Mouse (Mus musculus): ENCODE results near the gene Cntnap5a. TPM values are rescaled to one million over a fixed set of nuclear protein-coding genes. Genes with fewer than 3 reads are reported as not detected.

Cntnap5a gene
- polyA plus RNA-seq, 1 experiment from 2014 or later: 0.07 TPM

DNA sequence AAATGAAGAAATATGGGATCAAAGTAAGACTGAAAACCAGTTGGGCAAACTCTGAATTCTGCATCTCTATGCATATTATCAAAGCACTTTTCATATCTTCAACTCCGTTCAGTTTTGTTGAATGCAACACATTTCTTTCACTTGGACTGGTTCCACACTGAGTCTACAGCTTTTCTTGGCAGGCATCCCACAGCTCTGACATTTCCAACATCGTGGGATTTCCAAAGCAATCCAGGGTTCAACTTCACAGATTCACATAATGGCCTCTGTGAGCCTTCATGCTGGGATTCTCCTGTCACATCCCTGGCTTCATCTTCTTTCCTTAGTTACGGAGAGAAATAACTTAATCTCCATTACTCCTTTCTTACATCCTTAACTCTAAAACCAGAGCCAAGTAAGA lies 622.0 kb downstream of the Cntnap5a start:
- Histone ChIP-seq H3K4me3 (no peak overlapping the region), H3K27ac (no peak overlapping the region), H3K4me1 (replicated peaks) (no peaks in the 10 kb centered on the region), H3K36me3 (no peaks in the 10 kb centered on the region), H3K27me3 (ENCODE audit: insufficient read depth, poor library complexity, severe bottlenecking) (no peaks in the 10 kb centered on the region), H3K9me3 (no peaks in the 10 kb centered on the region)
- WGBS: 79% methylated on average over 3 of the region's 3 CpGs
- DNase-seq (ENCODE audit: low spot score): no peak

DNA sequence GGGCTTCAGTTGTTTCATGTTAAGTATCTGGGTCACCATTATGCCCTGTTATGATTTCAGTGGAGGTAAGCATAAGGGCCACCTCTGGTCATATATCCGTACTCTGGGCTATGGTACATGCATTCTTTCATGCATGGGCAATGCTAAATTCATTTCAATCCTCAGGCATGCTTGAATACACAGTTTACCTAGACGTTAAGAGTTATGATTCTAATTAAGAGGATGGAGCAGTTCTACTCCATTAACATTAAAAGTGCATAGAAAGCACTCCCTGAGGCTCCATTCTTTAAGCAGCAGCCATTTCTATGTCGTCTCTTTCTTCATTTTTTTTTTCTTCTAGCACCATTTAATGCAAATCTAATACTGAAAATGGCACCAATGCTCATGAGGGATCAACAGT lies 627.0 kb downstream of the Cntnap5a start:
- H3K36me3 ChIP-seq: no peaks in the 10 kb centered on the region

DNA sequence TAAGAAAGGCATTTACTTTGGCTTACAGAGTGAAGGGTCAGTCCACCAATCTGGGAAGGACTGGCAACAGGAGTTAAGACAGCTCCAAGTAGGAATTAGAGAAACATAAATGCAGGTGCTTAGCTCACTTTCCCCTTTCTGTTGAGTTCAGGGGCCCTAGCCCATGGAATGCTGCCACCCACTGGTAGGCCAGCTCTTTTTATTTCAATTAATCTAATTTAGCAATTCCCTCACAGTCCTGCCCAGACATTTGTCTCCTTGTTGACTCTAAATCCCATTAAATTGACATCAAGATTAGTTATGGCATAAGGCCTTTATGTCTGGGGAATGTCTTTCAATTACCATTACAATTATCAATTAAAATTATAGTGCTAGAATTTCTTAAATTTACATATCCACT lies 628.7 kb downstream of the Cntnap5a start:
- Histone ChIP-seq H3K4me3 (no peak overlapping the region), H3K27ac (no peak overlapping the region), H3K4me1 (replicated peaks) (no peaks in the 10 kb centered on the region), H3K27me3 (ENCODE audit: insufficient read depth, poor library complexity, severe bottlenecking) (no peaks in the 10 kb centered on the region), H3K36me3 (no peaks in the 10 kb centered on the region), H3K9me3 (no peaks in the 10 kb centered on the region)
- DNase-seq (ENCODE audit: low spot score): peak; percentile 5

More for the DNA sequence above, 627.0 kb downstream of the Cntnap5a start:
- Histone ChIP-seq H3K27ac (no peak overlapping the region), H3K4me1 (replicated peaks) (no peaks in the 10 kb centered on the region), H3K9me3 (no peaks in the 10 kb centered on the region), H3K27me3 (ENCODE audit: insufficient read depth, poor library complexity, severe bottlenecking) (no peaks in the 10 kb centered on the region), H3K4me3 (no peak overlapping the region)
- no peak for DNase-seq (ENCODE audit: low spot score)
- 75% methylated on average over 3 of the region's 3 CpGs for WGBS

DNA sequence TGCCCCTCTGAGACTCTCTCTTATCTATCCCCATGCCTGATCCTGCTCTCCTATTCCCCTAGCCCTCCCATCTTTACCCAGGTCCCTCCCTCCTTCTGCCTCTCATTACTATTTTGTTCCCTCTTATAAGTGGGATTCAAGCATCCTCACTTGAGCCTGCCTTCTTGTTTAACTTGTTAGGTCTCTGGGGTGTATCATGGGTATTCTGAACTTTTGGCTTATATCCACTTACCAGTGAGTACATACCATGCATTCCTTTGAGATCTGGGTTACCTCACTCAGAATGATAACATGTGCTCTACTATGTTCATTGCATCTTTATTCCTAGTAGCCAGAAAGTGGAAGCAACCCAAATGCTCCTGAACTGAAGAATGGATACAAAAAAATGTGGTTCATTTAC lies 639.9 kb downstream of the Cntnap5a start:
- Histone ChIP-seq H3K9me3 (no peaks in the 10 kb centered on the region), H3K27me3 (ENCODE audit: insufficient read depth, poor library complexity, severe bottlenecking) (no peaks in the 10 kb centered on the region), H3K4me1 (replicated peaks) (no peaks in the 10 kb centered on the region), H3K27ac (no peak overlapping the region), H3K4me3 (no peak overlapping the region), H3K36me3 (no peaks in the 10 kb centered on the region)
- DNase-seq (ENCODE audit: low spot score): no peak

DNA sequence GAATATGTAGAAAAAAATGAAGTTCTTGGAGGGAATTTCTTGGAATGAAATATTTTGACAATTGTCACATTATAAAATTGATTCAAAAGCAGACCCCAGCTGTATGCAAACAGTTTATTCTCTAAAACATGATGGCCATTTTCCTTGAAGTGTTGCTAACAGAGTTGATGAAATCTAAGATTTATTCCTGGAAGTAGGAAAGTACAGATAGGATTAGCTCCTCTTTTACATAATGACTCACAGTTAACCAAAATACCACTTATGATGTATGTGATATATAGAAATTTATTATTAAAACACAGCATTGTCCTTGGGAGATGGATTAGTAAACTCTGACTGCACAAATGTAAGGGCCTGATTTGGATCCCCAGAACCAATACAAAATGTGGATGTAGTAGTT lies 669.1 kb downstream of the Cntnap5a start:
- no peak for DNase-seq (ENCODE audit: low spot score)
- H3K27ac ChIP-seq: no peak overlapping the region
- H3K9me3 ChIP-seq: no peaks in the 10 kb centered on the region
- no peaks in the 10 kb centered on the region for H3K27me3 ChIP-seq (ENCODE audit: insufficient read depth, poor library complexity, severe bottlenecking)
- H3K4me1 ChIP-seq (replicated peaks): no peaks in the 10 kb centered on the region
- H3K4me3 ChIP-seq: no peak overlapping the region
- no peaks in the 10 kb centered on the region for H3K36me3 ChIP-seq

DNA sequence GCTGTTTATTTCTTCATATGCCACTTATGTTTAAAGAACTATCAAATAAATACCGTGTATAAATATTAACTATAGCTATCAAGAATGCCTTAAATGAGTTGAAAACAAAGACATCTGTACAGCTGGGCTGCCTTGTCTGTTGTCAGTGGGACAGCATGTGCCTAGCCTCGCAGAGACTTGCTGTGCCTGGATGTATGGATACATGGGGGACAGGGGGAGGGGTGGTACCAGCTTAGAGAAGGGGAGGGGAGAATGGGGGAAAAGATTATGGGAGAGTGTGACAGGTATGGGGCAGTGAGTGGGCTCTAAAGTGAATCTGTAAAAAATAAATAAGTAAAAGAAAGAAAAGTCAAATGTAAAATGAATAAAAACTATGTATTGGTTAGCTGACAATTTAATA lies 681.0 kb downstream of the Cntnap5a start:
- Histone ChIP-seq H3K27me3 (ENCODE audit: insufficient read depth, poor library complexity, severe bottlenecking) (no peaks in the 10 kb centered on the region), H3K9me3 (no peaks in the 10 kb centered on the region), H3K27ac (no peak overlapping the region), H3K4me3 (no peak overlapping the region), H3K36me3 (no peaks in the 10 kb centered on the region), H3K4me1 (replicated peaks) (peaks cover 28% of the 10 kb centered on the region)
- DNase-seq (ENCODE audit: low spot score): no peak
- 41% methylated on average over 2 of the region's 2 CpGs for WGBS

DNA sequence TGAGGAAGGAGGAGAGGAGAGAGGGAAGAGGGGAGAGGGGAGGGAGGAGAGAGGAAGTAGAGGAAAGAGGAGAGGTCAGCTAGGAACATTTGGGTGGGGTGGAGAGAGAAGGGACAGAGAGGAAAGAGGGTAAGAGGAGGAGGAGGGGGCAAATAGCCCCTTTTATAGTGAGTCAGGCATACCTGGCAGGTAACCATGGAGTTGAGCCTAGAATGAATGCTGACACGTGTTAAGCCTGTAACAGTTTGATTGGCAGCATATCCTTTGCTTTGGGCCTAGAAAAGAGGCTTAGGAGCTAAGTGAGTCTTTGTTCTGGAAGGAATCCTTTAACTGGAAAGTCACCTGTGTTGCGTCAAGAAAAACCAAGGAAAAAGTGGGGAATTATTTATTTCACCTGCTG lies 681.6 kb downstream of the Cntnap5a start:
- peaks cover 28% of the 10 kb centered on the region for H3K4me1 ChIP-seq (replicated peaks)

DNA sequence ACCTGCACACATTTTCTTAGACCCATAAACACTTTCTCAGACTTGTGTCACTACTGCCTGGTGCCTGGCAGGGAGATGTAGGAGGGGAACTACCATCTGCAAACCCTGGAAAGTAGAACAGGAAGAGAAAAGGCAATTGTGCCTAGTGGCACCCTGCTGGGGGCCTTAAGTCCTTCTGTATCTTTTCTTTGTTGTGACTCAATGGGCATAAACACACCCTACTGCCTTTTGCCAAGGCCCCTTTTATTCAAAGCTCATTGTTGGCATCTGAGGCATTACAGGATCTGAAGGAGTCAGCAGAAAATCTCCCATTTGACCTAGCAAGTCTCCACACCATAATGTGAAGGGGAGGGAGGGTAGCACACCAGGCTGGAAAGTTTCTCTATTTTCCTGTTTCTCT lies 682.2 kb downstream of the Cntnap5a start:
- peak; percentile 24 for DNase-seq (ENCODE audit: low spot score)
- Histone ChIP-seq H3K36me3 (no peaks in the 10 kb centered on the region), H3K9me3 (no peaks in the 10 kb centered on the region), H3K27ac (peak overlapping the region; percentile 40; the same call in 1 of the 2 replicates), H3K4me3 (no peak overlapping the region), H3K4me1 (replicated peaks) (peaks cover 28% of the 10 kb centered on the region), H3K27me3 (ENCODE audit: insufficient read depth, poor library complexity, severe bottlenecking) (no peaks in the 10 kb centered on the region)

More for the DNA sequence above, 681.6 kb downstream of the Cntnap5a start:
- no peak overlapping the region for H3K4me3 ChIP-seq
- WGBS: 22% methylated on average over 2 of the region's 2 CpGs
- no peaks in the 10 kb centered on the region for H3K36me3 ChIP-seq
- no peak for DNase-seq (ENCODE audit: low spot score)
- no peak overlapping the region for H3K27ac ChIP-seq
- H3K27me3 ChIP-seq (ENCODE audit: insufficient read depth, poor library complexity, severe bottlenecking): no peaks in the 10 kb centered on the region
- no peaks in the 10 kb centered on the region for H3K9me3 ChIP-seq

DNA sequence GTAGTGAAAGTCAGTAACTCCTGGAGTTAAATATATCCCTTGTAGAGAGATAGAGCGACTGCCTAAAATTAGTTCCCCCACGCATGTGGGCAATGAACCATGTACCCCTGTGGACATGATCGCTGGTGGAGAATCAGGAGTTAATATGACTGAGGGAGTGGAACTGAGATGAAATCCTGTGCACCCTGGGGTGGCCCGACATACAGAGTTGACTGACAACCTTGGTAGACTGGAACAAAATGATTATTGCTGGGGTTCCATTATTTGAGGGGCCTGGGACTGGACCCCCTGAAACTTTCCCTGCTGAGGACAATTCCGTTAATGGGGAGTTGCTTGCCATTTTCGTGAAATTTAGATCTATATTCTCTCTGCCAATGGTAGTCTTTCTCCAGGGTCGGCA lies 683.0 kb downstream of the Cntnap5a start:
- Histone ChIP-seq H3K27ac (peak overlapping the region; percentile 53; the same call in 1 of the 2 replicates), H3K4me1 (replicated peaks) (peaks cover 28% of the 10 kb centered on the region), H3K36me3 (no peaks in the 10 kb centered on the region), H3K9me3 (no peaks in the 10 kb centered on the region), H3K4me3 (no peak overlapping the region), H3K27me3 (ENCODE audit: insufficient read depth, poor library complexity, severe bottlenecking) (no peaks in the 10 kb centered on the region)
- DNase-seq (ENCODE audit: low spot score): no peak
- 35% methylated on average over 7 of the region's 7 CpGs for WGBS

DNA sequence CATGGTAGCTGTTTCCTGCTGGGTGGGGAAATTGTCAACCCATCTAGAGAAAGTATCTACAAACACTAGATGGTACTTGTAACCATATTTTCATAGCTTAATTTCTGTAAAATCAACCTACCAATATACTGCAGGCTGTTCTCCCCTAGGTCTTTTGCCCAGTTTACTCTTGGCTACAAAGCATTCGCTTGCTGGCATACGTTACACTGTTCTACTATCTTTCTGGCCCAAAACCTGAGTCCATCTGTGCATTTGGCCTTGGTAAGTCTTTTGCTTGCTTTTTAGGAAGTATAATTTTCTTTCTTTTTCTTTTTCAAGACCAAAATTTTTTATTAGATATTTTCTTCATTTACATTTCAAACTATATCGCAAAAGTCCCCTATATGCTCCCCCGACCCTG lies 686.3 kb downstream of the Cntnap5a start:
- H3K4me1 ChIP-seq (replicated peaks): peaks cover 25% of the 10 kb centered on the region
- H3K4me3 ChIP-seq: no peak overlapping the region
- no peaks in the 10 kb centered on the region for H3K27me3 ChIP-seq (ENCODE audit: insufficient read depth, poor library complexity, severe bottlenecking)
- 97% methylated on average over 4 of the region's 4 CpGs for WGBS
- DNase-seq (ENCODE audit: low spot score): no peak
- no peaks in the 10 kb centered on the region for H3K9me3 ChIP-seq
- no peak overlapping the region for H3K27ac ChIP-seq
- H3K36me3 ChIP-seq: no peaks in the 10 kb centered on the region

DNA sequence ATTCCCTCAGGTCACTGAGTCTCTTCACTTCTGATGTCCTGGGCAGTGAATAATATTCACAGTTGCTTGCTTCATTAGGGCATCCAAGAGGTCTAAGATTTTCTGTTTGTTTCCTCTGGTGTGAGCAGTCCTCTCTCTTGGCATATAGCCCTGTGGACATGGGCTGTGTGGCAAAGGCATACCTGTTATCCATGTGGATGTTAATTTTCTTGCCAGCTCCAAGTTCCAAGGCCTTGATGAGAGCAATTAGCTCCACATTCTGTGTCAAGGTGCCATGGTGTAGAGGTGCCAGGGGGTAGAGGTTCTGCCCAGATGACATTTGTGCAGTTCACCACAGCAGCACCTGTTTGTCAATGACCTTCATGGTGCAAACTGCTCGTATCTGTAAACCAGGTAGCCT lies 689.0 kb downstream of the Cntnap5a start:
- Histone ChIP-seq H3K36me3 (no peaks in the 10 kb centered on the region), H3K4me3 (no peak overlapping the region), H3K27me3 (ENCODE audit: insufficient read depth, poor library complexity, severe bottlenecking) (no peaks in the 10 kb centered on the region), H3K9me3 (no peaks in the 10 kb centered on the region), H3K4me1 (replicated peaks) (no peaks in the 10 kb centered on the region; the same call in 1 of the 2 replicates), H3K27ac (no peak overlapping the region)
- WGBS: 69% methylated on average over 1 of the region's 1 CpGs
- no peak for DNase-seq (ENCODE audit: low spot score)

DNA sequence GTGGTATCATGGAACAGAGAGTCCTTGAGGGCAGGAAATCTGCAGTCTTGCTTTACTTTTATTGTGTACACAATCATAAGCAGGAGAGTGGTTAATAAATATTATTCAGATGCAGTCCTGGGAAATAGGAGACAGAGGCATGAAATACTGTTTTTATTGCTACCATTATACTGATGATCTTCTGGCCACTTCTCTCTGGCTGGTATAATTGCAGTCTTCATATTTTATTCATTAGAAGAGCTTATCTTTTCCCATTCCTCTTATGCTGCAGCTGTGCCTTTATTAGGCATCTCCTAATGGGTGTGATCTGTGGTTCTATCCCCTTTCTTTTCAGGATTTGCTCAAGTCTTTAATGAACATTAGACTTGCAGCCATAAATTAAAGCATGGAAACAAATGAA lies 707.8 kb downstream of the Cntnap5a start:
- H3K27ac ChIP-seq: no peak overlapping the region

DNA sequence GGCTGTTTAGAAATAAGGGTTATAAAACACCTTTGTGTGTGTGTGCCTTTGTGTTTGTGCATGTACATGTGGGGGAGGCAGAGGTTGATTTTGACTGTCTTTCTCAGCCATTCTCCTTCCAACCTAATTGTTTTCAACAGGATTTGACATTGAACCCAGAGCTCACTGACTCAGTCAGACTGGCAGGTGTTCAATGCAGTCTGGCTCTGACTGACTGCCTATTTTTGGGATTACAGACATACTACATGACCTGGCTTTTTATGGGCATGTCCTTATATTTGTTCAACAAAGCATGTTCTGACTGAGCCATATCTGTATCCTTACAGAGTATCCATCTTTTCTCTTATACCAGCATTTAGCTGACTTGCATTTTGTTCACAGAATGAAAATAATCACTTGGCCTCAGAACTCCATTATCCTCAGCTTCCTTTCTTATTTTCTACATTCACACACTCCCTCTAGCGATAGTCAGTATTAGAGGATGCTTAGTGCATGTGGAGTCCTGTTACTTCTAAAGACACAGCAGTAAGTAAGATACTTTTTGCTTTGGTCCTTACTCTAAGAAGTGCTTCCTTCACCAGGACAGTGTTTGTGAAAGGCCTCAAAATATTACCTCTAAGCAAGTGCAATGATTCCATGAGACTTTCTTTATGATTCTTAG lies 717.6 kb downstream of the Cntnap5a start:
- DNase-seq (ENCODE audit: low spot score): no peak
- H3K9me3 ChIP-seq: no peaks in the 10 kb centered on the region
- H3K4me3 ChIP-seq: no peak overlapping the region
- no peak overlapping the region for H3K27ac ChIP-seq
- WGBS: 73% methylated on average over 1 of the region's 1 CpGs
- H3K27me3 ChIP-seq (ENCODE audit: insufficient read depth, poor library complexity, severe bottlenecking): no peaks in the 10 kb centered on the region
- no peaks in the 10 kb centered on the region for H3K4me1 ChIP-seq (replicated peaks)
- no peaks in the 10 kb centered on the region for H3K36me3 ChIP-seq

More for the DNA sequence above, 707.8 kb downstream of the Cntnap5a start:
- Histone ChIP-seq H3K4me1 (replicated peaks) (no peaks in the 10 kb centered on the region), H3K9me3 (no peaks in the 10 kb centered on the region), H3K27me3 (ENCODE audit: insufficient read depth, poor library complexity, severe bottlenecking) (no peaks in the 10 kb centered on the region), H3K4me3 (no peak overlapping the region), H3K36me3 (no peaks in the 10 kb centered on the region)
- no peak for DNase-seq (ENCODE audit: low spot score)

DNA sequence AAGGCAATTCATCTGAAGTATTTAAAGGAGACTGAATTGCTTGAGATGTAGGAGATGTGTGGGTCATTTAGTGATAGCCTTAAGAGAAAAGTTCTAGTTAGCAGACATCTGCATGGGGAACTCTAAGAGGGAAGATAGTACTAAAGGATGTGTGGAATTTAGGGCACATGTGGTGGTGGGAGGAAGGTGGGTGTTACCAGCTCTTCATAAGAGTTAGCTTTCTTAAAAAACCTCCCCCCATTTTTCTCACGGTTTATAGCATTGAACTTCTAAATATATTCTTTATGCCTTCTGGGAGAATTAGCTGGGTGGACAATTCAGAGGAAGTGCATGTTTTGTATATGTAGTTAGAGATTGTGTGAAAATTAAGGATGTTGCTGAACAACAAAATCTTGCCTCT lies 725.3 kb downstream of the Cntnap5a start:
- no peak for DNase-seq (ENCODE audit: low spot score)
- no peaks in the 10 kb centered on the region for H3K36me3 ChIP-seq
- H3K4me1 ChIP-seq (replicated peaks): no peaks in the 10 kb centered on the region
- WGBS: 93% methylated on average over 1 of the region's 1 CpGs
- no peaks in the 10 kb centered on the region for H3K27me3 ChIP-seq (ENCODE audit: insufficient read depth, poor library complexity, severe bottlenecking)
- no peak overlapping the region for H3K4me3 ChIP-seq
- no peak overlapping the region for H3K27ac ChIP-seq
- no peaks in the 10 kb centered on the region for H3K9me3 ChIP-seq

Data from hindbrain, embryonic 10.5 days (tissue).